Mouse (Mus musculus) heart, embryonic 12.5 days (tissue): Measurements from ENCODE around the gene Ocrl. TPM values are rescaled to one million over a fixed set of nuclear protein-coding genes. Genes with fewer than 3 reads are reported as not detected.

Source experiments
- ATAC-seq: fragments of 200-750 bp; cut with Nextera tagmentation; 2 replicates; pipeline ENCODE4 v1.8.0; 2017; ENCODE audit warnings: moderate TSS enrichment, moderate library complexity; ENCODE audit not compliant: insufficient number of reproducible peaks, low FRiP score
- H3K27ac ChIP-seq: fragments of 300-500 bp; sonication (generic); 2 replicates; pipeline ENCODE4 v1.5.1; 2016; ENCODE audit warnings: mild to moderate bottlenecking, moderate library complexity; ENCODE audit not compliant: poor library complexity, severe bottlenecking
- H3K27me3 ChIP-seq: fragments of 300-500 bp; sonication (generic); replicated peaks from 2 replicates; pipeline ENCODE4 v1.6.1; 2016; ENCODE audit warnings: mild to moderate bottlenecking, moderate library complexity
- H3K36me3 ChIP-seq: fragments of 300-500 bp; sonication (generic); 2 replicates; pipeline ENCODE4 v1.6.1; 2016; ENCODE audit warnings: mild to moderate bottlenecking, moderate library complexity
- H3K4me1 ChIP-seq: fragments of 300-500 bp; sonication (generic); replicated peaks from 2 replicates; pipeline ENCODE4 v1.6.1; 2016; ENCODE audit warnings: mild to moderate bottlenecking
- H3K4me2 ChIP-seq: fragments of 300-500 bp; sonication (generic); 2 replicates; pipeline ENCODE4 v1.6.1; 2016; ENCODE audit warnings: mild to moderate bottlenecking, moderate library complexity
- H3K4me3 ChIP-seq: fragments of 300-500 bp; sonication (generic); 2 replicates; pipeline ENCODE4 v1.5.1; 2016; ENCODE audit warnings: mild to moderate bottlenecking
- H3K9ac ChIP-seq: fragments of 300-500 bp; sonication (generic); 2 replicates; pipeline ENCODE4 v1.6.1; 2016; ENCODE audit warnings: mild to moderate bottlenecking, moderate library complexity
- H3K9me3 ChIP-seq: fragments of 300-500 bp; sonication (generic); replicated peaks from 2 replicates; pipeline ENCODE4 v1.6.1; 2016; ENCODE audit warnings: mild to moderate bottlenecking, moderate library complexity
- WGBS: fragments of 180-500 bp; shearing (Covaris S2); methylation state at CpG from one replicate; pipeline ENCODE4 v1.1.7; 2016; 5-methylcytosine and 5-hydroxymethylcytosine counted together
- polyA plus RNA-seq: library from polyadenylated mRNA; unstranded; fragments of >200 nt; fragmentation: Nextera tagmentation; extraction: Ambion mirVana; gene quantifications from 2 replicates; pipeline ENCODE4 v1.2.1, GENCODE M21; 2016

Gene Ocrl
- polyA plus RNA-seq, 1 experiment from 2014 or later, result 13.4 TPM

GRCm38 (mm10) chrX:47927981-47928380 is 15.8 kb downstream of the Ocrl start:
- 71% methylated on average over 3 of the region's 3 CpGs for WGBS
- no peaks in the 10 kb centered on the region; the same call in 1 of the 2 replicates for H3K27me3 ChIP-seq
- ATAC-seq, result no peak

GRCm38 (mm10) chrX:47930449-47930848 is 18.3 kb downstream of the Ocrl start:
- 52% methylated on average over 3 of the region's 3 CpGs for WGBS
- Histone ChIP-seq H3K27me3 (no peaks in the 10 kb centered on the region; the same call in 1 of the 2 replicates), H3K9ac (no peak overlapping the region), H3K9me3 (no peaks in the 10 kb centered on the region), H3K4me2 (no peak overlapping the region), H3K4me3 (no peak overlapping the region), H3K4me1 (no peaks in the 10 kb centered on the region), H3K36me3 (peaks cover 7% of the 10 kb centered on the region), H3K27ac (no peak overlapping the region)
- no peak for ATAC-seq

More at GRCm38 (mm10) chrX:47927981-47928380, 15.8 kb downstream of the Ocrl start:
- Histone ChIP-seq H3K36me3 (peaks cover 4% of the 10 kb centered on the region; the same call in 1 of the 2 replicates), H3K4me1 (no peaks in the 10 kb centered on the region), H3K27ac (no peak overlapping the region), H3K4me2 (no peak overlapping the region), H3K9ac (no peak overlapping the region), H3K9me3 (no peaks in the 10 kb centered on the region), H3K4me3 (no peak overlapping the region)

GRCm38 (mm10) chrX:47934352-47934751 is 22.2 kb downstream of the Ocrl start:
- Histone ChIP-seq H3K9ac (no peak overlapping the region), H3K9me3 (no peaks in the 10 kb centered on the region), H3K4me2 (no peak overlapping the region), H3K4me1 (no peaks in the 10 kb centered on the region), H3K27ac (no peak overlapping the region), H3K4me3 (no peak overlapping the region), H3K27me3 (no peaks in the 10 kb centered on the region), H3K36me3 (peaks cover 3% of the 10 kb centered on the region; the same call in 1 of the 2 replicates)
- ATAC-seq, result no peak
- 79% methylated on average over 11 of the region's 11 CpGs for WGBS

- ATAC-seq, result no peak
- no peaks in the 10 kb centered on the region for H3K4me1 ChIP-seq
- H3K36me3 ChIP-seq, result peaks cover 12% of the 10 kb centered on the region; the same call in 1 of the 2 replicates
- no peak overlapping the region for H3K9ac ChIP-seq
- H3K4me2 ChIP-seq, result no peak overlapping the region
- no peaks in the 10 kb centered on the region for H3K9me3 ChIP-seq
- WGBS, result 71% methylated on average over 5 of the region's 5 CpGs
- H3K27ac ChIP-seq, result no peak overlapping the region
- no peak overlapping the region for H3K4me3 ChIP-seq
- no peaks in the 10 kb centered on the region for H3K27me3 ChIP-seq
Observed at GRCm38 (mm10) chrX:47936885-47937284, 24.7 kb downstream of the Ocrl start.

- WGBS, result 20% methylated on average over 2 of the region's 2 CpGs
- Histone ChIP-seq H3K36me3 (peaks cover 12% of the 10 kb centered on the region; the same call in 1 of the 2 replicates), H3K4me1 (no peaks in the 10 kb centered on the region), H3K9ac (no peak overlapping the region), H3K4me3 (no peak overlapping the region), H3K27me3 (no peaks in the 10 kb centered on the region), H3K27ac (no peak overlapping the region), H3K9me3 (no peaks in the 10 kb centered on the region), H3K4me2 (no peak overlapping the region)
- no peak for ATAC-seq
Observed at GRCm38 (mm10) chrX:47937740-47938139, 25.6 kb downstream of the Ocrl start.

GRCm38 (mm10) chrX:47949729-47950128 is 37.5 kb downstream of the Ocrl start:
- no peak overlapping the region for H3K4me3 ChIP-seq
- ATAC-seq, result no peak
- no peak overlapping the region for H3K27ac ChIP-seq
- no peaks in the 10 kb centered on the region for H3K27me3 ChIP-seq
- no peaks in the 10 kb centered on the region for H3K9me3 ChIP-seq
- peaks cover 8% of the 10 kb centered on the region for H3K36me3 ChIP-seq
- no peak overlapping the region for H3K9ac ChIP-seq
- 59% methylated on average over 3 of the region's 3 CpGs for WGBS
- H3K4me1 ChIP-seq, result no peaks in the 10 kb centered on the region
- no peak overlapping the region for H3K4me2 ChIP-seq

GRCm38 (mm10) chrX:47962579-47962978 is 50.4 kb downstream of the Ocrl start:
- Histone ChIP-seq H3K4me2 (no peak overlapping the region), H3K4me1 (no peaks in the 10 kb centered on the region), H3K9ac (no peak overlapping the region), H3K27ac (no peak overlapping the region), H3K27me3 (no peaks in the 10 kb centered on the region), H3K9me3 (no peaks in the 10 kb centered on the region), H3K36me3 (peaks cover 18% of the 10 kb centered on the region), H3K4me3 (no peak overlapping the region)
- ATAC-seq, result no peak
- 83% methylated on average over 3 of the region's 3 CpGs for WGBS

GRCm38 (mm10) chrX:47970371-47970770 is 58.2 kb downstream of the Ocrl start:
- Histone ChIP-seq H3K4me1 (no peaks in the 10 kb centered on the region), H3K36me3 (no peaks in the 10 kb centered on the region), H3K4me3 (no peak overlapping the region), H3K4me2 (no peak overlapping the region), H3K9ac (no peak overlapping the region), H3K27me3 (no peaks in the 10 kb centered on the region), H3K27ac (no peak overlapping the region), H3K9me3 (no peaks in the 10 kb centered on the region)
- WGBS, result 86% methylated on average over 4 of the region's 4 CpGs
- no peak for ATAC-seq

- Histone ChIP-seq H3K4me3 (no peak overlapping the region), H3K27me3 (no peaks in the 10 kb centered on the region), H3K36me3 (no peaks in the 10 kb centered on the region), H3K27ac (no peak overlapping the region), H3K4me2 (no peak overlapping the region), H3K4me1 (no peaks in the 10 kb centered on the region), H3K9ac (no peak overlapping the region), H3K9me3 (no peaks in the 10 kb centered on the region)
- 84% methylated on average over 3 of the region's 3 CpGs for WGBS
- no peak for ATAC-seq
Observed at GRCm38 (mm10) chrX:47970864-47971263, 58.7 kb downstream of the Ocrl start.

GRCm38 (mm10) chrX:47971366-47972128 is 59.4 kb downstream of the Ocrl start:
- Histone ChIP-seq H3K4me3 (no peak overlapping the region), H3K4me2 (no peak overlapping the region), H3K36me3 (no peaks in the 10 kb centered on the region), H3K27me3 (no peaks in the 10 kb centered on the region), H3K27ac (no peak overlapping the region), H3K4me1 (no peaks in the 10 kb centered on the region), H3K9ac (no peak overlapping the region), H3K9me3 (no peaks in the 10 kb centered on the region)
- no peak for ATAC-seq
- WGBS, result 65% methylated on average over 10 of the region's 10 CpGs

- no peak for ATAC-seq
- Histone ChIP-seq H3K9ac (no peak overlapping the region), H3K27ac (no peak overlapping the region), H3K27me3 (no peaks in the 10 kb centered on the region), H3K9me3 (no peaks in the 10 kb centered on the region), H3K36me3 (no peaks in the 10 kb centered on the region), H3K4me3 (no peak overlapping the region), H3K4me2 (no peak overlapping the region), H3K4me1 (no peaks in the 10 kb centered on the region)
- 62% methylated on average over 4 of the region's 4 CpGs for WGBS
Observed at GRCm38 (mm10) chrX:47976551-47976950, 64.4 kb downstream of the Ocrl start.

- Histone ChIP-seq H3K9ac (no peak overlapping the region), H3K36me3 (no peaks in the 10 kb centered on the region), H3K9me3 (no peaks in the 10 kb centered on the region), H3K4me3 (no peak overlapping the region), H3K4me1 (no peaks in the 10 kb centered on the region), H3K27me3 (no peaks in the 10 kb centered on the region), H3K27ac (no peak overlapping the region), H3K4me2 (no peak overlapping the region)
- 52% methylated on average over 5 of the region's 5 CpGs for WGBS
- ATAC-seq, result no peak
Observed at GRCm38 (mm10) chrX:47977078-47977477, 64.9 kb downstream of the Ocrl start.
